Mouse (Mus musculus) limb, embryonic 13.5 days (tissue): ENCODE results near the gene Steap1. TPM values are rescaled to one million over a fixed set of nuclear protein-coding genes. Genes with fewer than 3 reads are reported as not detected.

ENCODE experiments used
- ATAC-seq: fragments of 200-750 bp; cut with Nextera tagmentation; 2 replicates; pipeline ENCODE4 v1.8.0; 2017; ENCODE audit warnings: low read depth, moderate number of reproducible peaks, moderate TSS enrichment; ENCODE audit not compliant: low FRiP score
- H3K27ac ChIP-seq: fragments of 300-500 bp; sonication (generic); 2 replicates; pipeline ENCODE4 v1.5.1; 2015; ENCODE audit warnings: inconsistent platforms, mild to moderate bottlenecking, moderate library complexity
- H3K27me3 ChIP-seq: fragments of 300-500 bp; sonication (generic); 2 replicates; pipeline ENCODE4 v1.6.1; 2015; ENCODE audit warnings: mild to moderate bottlenecking, inconsistent platforms
- H3K36me3 ChIP-seq: fragments of 300-500 bp; sonication (generic); 2 replicates; pipeline ENCODE4 v1.6.1; 2015; ENCODE audit warnings: inconsistent platforms, mild to moderate bottlenecking, moderate library complexity
- H3K4me1 ChIP-seq: fragments of 300-500 bp; sonication (generic); 2 replicates; pipeline ENCODE4 v1.6.1; 2015; ENCODE audit warnings: inconsistent platforms
- H3K4me2 ChIP-seq: fragments of 300-500 bp; sonication (generic); replicated peaks from 2 replicates; pipeline ENCODE4 v1.6.1; 2015; ENCODE audit warnings: inconsistent platforms, mild to moderate bottlenecking, moderate library complexity
- H3K4me3 ChIP-seq: fragments of 300-500 bp; sonication (generic); 2 replicates; pipeline ENCODE4 v1.5.1; 2015; ENCODE audit warnings: moderate library complexity, mild to moderate bottlenecking, inconsistent platforms
- H3K9ac ChIP-seq: fragments of 300-500 bp; sonication (generic); 2 replicates; pipeline ENCODE4 v1.6.1; 2015; ENCODE audit warnings: mild to moderate bottlenecking, inconsistent platforms
- H3K9me3 ChIP-seq: fragments of 300-500 bp; sonication (generic); 2 replicates; pipeline ENCODE4 v1.6.1; 2016; ENCODE audit warnings: inconsistent platforms
- WGBS: fragments of 180-500 bp; shearing (Covaris S2); methylation state at CpG from one replicate; pipeline ENCODE4 v1.1.7; 2015; 5-methylcytosine and 5-hydroxymethylcytosine counted together
- polyA plus RNA-seq: library from polyadenylated mRNA; unstranded; fragments of >200 nt; fragmentation: Nextera tagmentation; extraction: Ambion mirVana; gene quantifications from 2 replicates; pipeline ENCODE4 v1.2.1, GENCODE M21; 2015

Steap1 gene
- polyA plus RNA-seq, 1 experiment from 2014 or later: 5.0 TPM

GRCm38 (mm10) chr5:5707341-5708278, 41.5 kb downstream of the Steap1 start:
- Histone ChIP-seq H3K27me3 (no peaks in the 10 kb centered on the region), H3K27ac (no peak overlapping the region), H3K4me3 (peak overlapping the region; percentile 30), H3K4me2 (peak overlapping the region; percentile 49), H3K9ac (0 out of 2 replicates have a peak overlapping the region, but pooled peaks have one; percentile 21), H3K36me3 (no peaks in the 10 kb centered on the region), H3K9me3 (no peaks in the 10 kb centered on the region), H3K4me1 (peaks cover 10% of the 10 kb centered on the region; the same call in 1 of the 2 replicates)
- WGBS: 35% methylated on average over 13 of the region's 13 CpGs
- ATAC-seq: no peak; the same call in 1 of the 2 replicates

GRCm38 (mm10) chr5:5705019-5705418, 44.1 kb downstream of the Steap1 start:
- H3K27ac ChIP-seq: no peak overlapping the region
- H3K4me2 ChIP-seq: no peak overlapping the region
- H3K4me1 ChIP-seq: peaks cover 10% of the 10 kb centered on the region; the same call in 1 of the 2 replicates
- H3K9me3 ChIP-seq: no peaks in the 10 kb centered on the region
- no peaks in the 10 kb centered on the region for H3K27me3 ChIP-seq
- H3K36me3 ChIP-seq: no peaks in the 10 kb centered on the region
- no peak overlapping the region for H3K4me3 ChIP-seq
- ATAC-seq: no peak
- 27% methylated on average over 2 of the region's 2 CpGs for WGBS
- no peak overlapping the region for H3K9ac ChIP-seq

GRCm38 (mm10) chr5:5700386-5700785, 48.7 kb downstream of the Steap1 start:
- WGBS: 83% methylated on average over 2 of the region's 2 CpGs
- no peaks in the 10 kb centered on the region for H3K4me1 ChIP-seq
- no peaks in the 10 kb centered on the region for H3K27me3 ChIP-seq
- ATAC-seq: no peak
- H3K9ac ChIP-seq: no peak overlapping the region
- H3K4me2 ChIP-seq: no peak overlapping the region
- no peaks in the 10 kb centered on the region for H3K36me3 ChIP-seq
- no peaks in the 10 kb centered on the region for H3K9me3 ChIP-seq
- H3K4me3 ChIP-seq: no peak overlapping the region
- H3K27ac ChIP-seq: no peak overlapping the region

GRCm38 (mm10) chr5:5698830-5699229, 50.3 kb downstream of the Steap1 start:
- Histone ChIP-seq H3K27ac (no peak overlapping the region), H3K27me3 (no peaks in the 10 kb centered on the region), H3K9ac (no peak overlapping the region), H3K4me2 (no peak overlapping the region), H3K36me3 (no peaks in the 10 kb centered on the region), H3K4me3 (no peak overlapping the region), H3K4me1 (no peaks in the 10 kb centered on the region), H3K9me3 (no peaks in the 10 kb centered on the region)
- 61% methylated on average over 3 of the region's 3 CpGs for WGBS
- no peak for ATAC-seq

- Histone ChIP-seq H3K4me2 (no peak overlapping the region), H3K27ac (no peak overlapping the region), H3K36me3 (no peaks in the 10 kb centered on the region), H3K9ac (no peak overlapping the region), H3K9me3 (no peaks in the 10 kb centered on the region), H3K27me3 (no peaks in the 10 kb centered on the region), H3K4me3 (no peak overlapping the region), H3K4me1 (no peaks in the 10 kb centered on the region)
- 84% methylated on average over 5 of the region's 5 CpGs for WGBS
- no peak for ATAC-seq
Measured at GRCm38 (mm10) chr5:5695401-5695942, 53.7 kb downstream of the Steap1 start.

GRCm38 (mm10) chr5:5693956-5694653, 55.0 kb downstream of the Steap1 start, which contains the start of gene Steap2:
Gene Steap2 (minus strand): TSS chr5:5694578.
- peak within 1 kb of the TSS; percentile 70; the same call in 1 of the 2 replicates for H3K27ac ChIP-seq
- peak within 1 kb of the TSS; percentile 89 for H3K9ac ChIP-seq
- H3K36me3 ChIP-seq: no peaks in the 10 kb centered on the region
- peak within 1 kb of the TSS; percentile 74 for H3K4me2 ChIP-seq
- no peaks in the 10 kb centered on the region for H3K27me3 ChIP-seq
- under 1% methylated on average over 46 of the region's 66 CpGs for WGBS
- ATAC-seq: peak; percentile 93
- H3K4me3 ChIP-seq: peak within 1 kb of the TSS; percentile 76
- H3K4me1 ChIP-seq: no peaks in the 10 kb centered on the region
- H3K9me3 ChIP-seq: no peaks in the 10 kb centered on the region

- no peaks in the 10 kb centered on the region for H3K9me3 ChIP-seq
- H3K4me3 ChIP-seq: peak overlapping the region; percentile 76
- peak overlapping the region; percentile 70; the same call in 1 of the 2 replicates for H3K27ac ChIP-seq
- under 1% methylated on average over 29 of the region's 29 CpGs for WGBS
- H3K36me3 ChIP-seq: no peaks in the 10 kb centered on the region
- no peaks in the 10 kb centered on the region for H3K27me3 ChIP-seq
- H3K9ac ChIP-seq: peak overlapping the region; percentile 89
- H3K4me1 ChIP-seq: peaks cover 1% of the 10 kb centered on the region; the same call in 1 of the 2 replicates
- peak overlapping the region; percentile 74 for H3K4me2 ChIP-seq
- ATAC-seq: peak; percentile 74
Measured at GRCm38 (mm10) chr5:5693541-5693955, 55.6 kb downstream of the Steap1 start.

- ATAC-seq: no peak
- H3K36me3 ChIP-seq: no peaks in the 10 kb centered on the region
- H3K27ac ChIP-seq: no peak overlapping the region
- H3K4me2 ChIP-seq: no peak overlapping the region; the same call in 1 of the 2 replicates
- no peaks in the 10 kb centered on the region for H3K27me3 ChIP-seq
- peaks cover 9% of the 10 kb centered on the region; the same call in 1 of the 2 replicates for H3K4me1 ChIP-seq
- H3K4me3 ChIP-seq: no peak overlapping the region
- H3K9me3 ChIP-seq: no peaks in the 10 kb centered on the region
- WGBS: 45% methylated on average over 4 of the region's 4 CpGs
- H3K9ac ChIP-seq: no peak overlapping the region
Measured at GRCm38 (mm10) chr5:5692167-5692738, 56.9 kb downstream of the Steap1 start.

- H3K4me1 ChIP-seq: peaks cover 9% of the 10 kb centered on the region; the same call in 1 of the 2 replicates
- H3K9me3 ChIP-seq: no peaks in the 10 kb centered on the region
- no peak overlapping the region for H3K4me3 ChIP-seq
- WGBS: 59% methylated on average over 8 of the region's 8 CpGs
- H3K27ac ChIP-seq: no peak overlapping the region
- no peaks in the 10 kb centered on the region for H3K36me3 ChIP-seq
- no peak overlapping the region for H3K9ac ChIP-seq
- no peak overlapping the region for H3K4me2 ChIP-seq
- ATAC-seq: no peak
- H3K27me3 ChIP-seq: no peaks in the 10 kb centered on the region
Measured at GRCm38 (mm10) chr5:5688945-5689540, 60.1 kb downstream of the Steap1 start.

- Histone ChIP-seq H3K4me1 (peaks cover 9% of the 10 kb centered on the region; the same call in 1 of the 2 replicates), H3K4me3 (no peak overlapping the region), H3K9ac (no peak overlapping the region), H3K27me3 (no peaks in the 10 kb centered on the region), H3K27ac (no peak overlapping the region), H3K9me3 (no peaks in the 10 kb centered on the region), H3K4me2 (no peak overlapping the region), H3K36me3 (no peaks in the 10 kb centered on the region)
- ATAC-seq: no peak
- 50% methylated on average over 6 of the region's 6 CpGs for WGBS
Measured at GRCm38 (mm10) chr5:5688228-5688627, 60.9 kb downstream of the Steap1 start.

- Histone ChIP-seq H3K27me3 (no peaks in the 10 kb centered on the region), H3K9ac (no peak overlapping the region), H3K4me3 (no peak overlapping the region), H3K4me2 (no peak overlapping the region), H3K36me3 (0 out of 2 replicates have a peak, but pooled peaks cover 2% of the 10 kb centered on the region), H3K4me1 (peaks cover 9% of the 10 kb centered on the region; the same call in 1 of the 2 replicates), H3K27ac (no peak overlapping the region), H3K9me3 (no peaks in the 10 kb centered on the region)
- whole genome bisulfite sequencing: 2% methylated on average over 1 of the region's 1 CpGs
- ATAC-seq: peak; percentile 30; the same call in 1 of the 2 replicates
Measured at GRCm38 (mm10) chr5:5686973-5687372, 62.2 kb downstream of the Steap1 start.
